Mouse (Mus musculus) adrenal gland, postnatal 14 days (tissue): Measurements from ENCODE around the gene Fam71e2. TPM values are rescaled to one million over a fixed set of nuclear protein-coding genes. Genes with fewer than 3 reads are reported as not detected.
"Not testable (repeated sequence)": the region's sequence is repeated elsewhere in the genome, so short reads cannot be mapped to it uniquely, and the experiment has no call there.

Experiments
- DNase-seq: peaks from one replicate; pipeline ENCODE4 v3.0.0; 2021; ENCODE audit warnings: mixed read lengths
- long read RNA-seq, 2 experiments: library from polyadenylated mRNA; stranded (forward); transcript quantifications; one replicate each; pipeline ENCODE4 v2.0.0; 2021
- total RNA-seq: library from RNA; stranded (reverse); gene quantifications from 2 replicates; pipeline ENCODE4 v1.2.3, GENCODE M21; 2021

Fam71e2 gene
- total RNA-seq, result not detected in 2 replicates
- long read RNA-seq, experiment 1, result 0 reads
- long read RNA-seq, experiment 2, result 0 reads

- DNase-seq, result no peak
Observed at GRCm38 (mm10) chr7:4771202-4771601, at the start of gene Fam71e2. Gene Fam71e2 (minus strand): TSS chr7:4771302.

- no peak for DNase-seq
Observed at GRCm38 (mm10) chr7:4816559-4816958, 45.5 kb upstream of the Fam71e2 start.

GRCm38 (mm10) chr7:4813105-4813791 lies 42.1 kb upstream of the Fam71e2 start:
- DNase-seq, result no peak

- DNase-seq, result peak; percentile 99
Observed at GRCm38 (mm10) chr7:4812303-4813104, 41.4 kb upstream of the Fam71e2 start, which contains the start of gene Ube2s. Gene Ube2s (minus strand): TSS chr7:4812590.

GRCm38 (mm10) chr7:4811842-4812302 lies 40.8 kb upstream of the Fam71e2 start:
- DNase-seq, result no peak

- DNase-seq, result not testable (repeated sequence)
Observed at GRCm38 (mm10) chr7:4811131-4811530, 40.0 kb upstream of the Fam71e2 start.

- DNase-seq, result peak; percentile 31
Observed at GRCm38 (mm10) chr7:4806716-4807115, 35.6 kb upstream of the Fam71e2 start.

GRCm38 (mm10) chr7:4802247-4802646 lies 31.1 kb upstream of the Fam71e2 start:
- no peak for DNase-seq

- peak; percentile 45 for DNase-seq
Observed at GRCm38 (mm10) chr7:4795767-4796433, 24.8 kb upstream of the Fam71e2 start.

- DNase-seq, result no peak
Observed at GRCm38 (mm10) chr7:4794631-4795168, 23.6 kb upstream of the Fam71e2 start.

- DNase-seq, result no peak
Observed at GRCm38 (mm10) chr7:4793674-4794073, 22.6 kb upstream of the Fam71e2 start.

GRCm38 (mm10) chr7:4793248-4793647 lies 22.1 kb upstream of the Fam71e2 start:
- not testable (repeated sequence) for DNase-seq

- peak; percentile 97 for DNase-seq
Observed at GRCm38 (mm10) chr7:4792278-4793212, 21.4 kb upstream of the Fam71e2 start, which contains the start of gene Rpl28. Gene Rpl28 (plus strand): TSS chr7:4792874.

- DNase-seq, result no peak
Observed at GRCm38 (mm10) chr7:4789436-4789935, 18.4 kb upstream of the Fam71e2 start, which contains the start of gene Tmem238. Gene Tmem238 (minus strand): TSS chr7:4789656.

- peak; percentile 81 for DNase-seq
Observed at GRCm38 (mm10) chr7:4788499-4789435, 17.7 kb upstream of the Fam71e2 start.

GRCm38 (mm10) chr7:4783667-4784268 lies 12.7 kb upstream of the Fam71e2 start:
- no peak for DNase-seq

GRCm38 (mm10) chr7:4782759-4783158 lies 11.7 kb upstream of the Fam71e2 start, which contains the start of the genes Il11 and Tmem190:
Gene Il11 (minus strand): TSS chr7:4782859.
Gene Tmem190 (plus strand): TSS chr7:4782937.
- no peak for DNase-seq

- DNase-seq, result no peak
Observed at GRCm38 (mm10) chr7:4782130-4782529, 11.0 kb upstream of the Fam71e2 start.

- no peak for DNase-seq
Observed at GRCm38 (mm10) chr7:4779921-4780320, 8.8 kb upstream of the Fam71e2 start.
